Mouse (Mus musculus): Measurements from ENCODE around the gene Sept7. TPM values are rescaled to one million over a fixed set of nuclear protein-coding genes. Genes with fewer than 3 reads are reported as not detected.
"Not testable (repeated sequence)": the region's sequence is repeated elsewhere in the genome, so short reads cannot be mapped to it uniquely, and the experiment has no call there.

Sept7 gene
- polyA plus RNA-seq, 1 experiment = 8.8 TPM

GRCm38 (mm10) chr9:25219882-25220281, 32.4 kb upstream of the Sept7 start:
- Histone ChIP-seq H3K4me1 (ENCODE audit: control insufficient read depth, insufficient read depth, low read length) (no peaks in the 10 kb centered on the region), H3K27me3 (ENCODE audit: control insufficient read depth, insufficient read depth, low read length) (no peaks in the 10 kb centered on the region), H3K27ac (ENCODE audit: control insufficient read depth, insufficient read depth, low read depth, low read length) (no peak overlapping the region), H3K4me3 (ENCODE audit: control insufficient read depth, low read depth, low read length) (no peak overlapping the region), H3K36me3 (ENCODE audit: control insufficient read depth, insufficient read depth, low read length) (no peaks in the 10 kb centered on the region)
- no peak for TF ChIP-seq POLR2A (IDR thresholded peaks at IDR 0.05; ENCODE audit: control insufficient read depth, low read depth, low read length)
- no peak for TF ChIP-seq CTCF (IDR thresholded peaks at IDR 0.05; ENCODE audit: control insufficient read depth, insufficient read depth, insufficient replicate concordance, low read depth, low read length)

- H3K4me1 ChIP-seq (ENCODE audit: control insufficient read depth, insufficient read depth, low read length) = no peaks in the 10 kb centered on the region
- H3K27ac ChIP-seq (ENCODE audit: control insufficient read depth, insufficient read depth, low read depth, low read length) = no peak overlapping the region
- no peak overlapping the region for H3K4me3 ChIP-seq (ENCODE audit: control insufficient read depth, low read depth, low read length)
- H3K36me3 ChIP-seq (ENCODE audit: control insufficient read depth, insufficient read depth, low read length) = no peaks in the 10 kb centered on the region
- no peaks in the 10 kb centered on the region for H3K27me3 ChIP-seq (ENCODE audit: control insufficient read depth, insufficient read depth, low read length)
- TF ChIP-seq POLR2A (IDR thresholded peaks at IDR 0.05; ENCODE audit: control insufficient read depth, low read depth, low read length) = no peak
Observed at GRCm38 (mm10) chr9:25224959-25225358, 27.3 kb upstream of the Sept7 start.

GRCm38 (mm10) chr9:25229740-25230139, 22.5 kb upstream of the Sept7 start:
- TF ChIP-seq CTCF (IDR thresholded peaks at IDR 0.05; ENCODE audit: control insufficient read depth, insufficient read depth, insufficient replicate concordance, low read depth, low read length) = no peak
- TF ChIP-seq POLR2A (IDR thresholded peaks at IDR 0.05; ENCODE audit: control insufficient read depth, low read depth, low read length) = no peak
- H3K4me1 ChIP-seq (ENCODE audit: control insufficient read depth, insufficient read depth, low read length) = no peaks in the 10 kb centered on the region
- H3K36me3 ChIP-seq (ENCODE audit: control insufficient read depth, insufficient read depth, low read length) = no peaks in the 10 kb centered on the region
- H3K4me3 ChIP-seq (ENCODE audit: control insufficient read depth, low read depth, low read length) = no peak overlapping the region
- H3K27ac ChIP-seq (ENCODE audit: control insufficient read depth, insufficient read depth, low read depth, low read length) = no peak overlapping the region
- no peaks in the 10 kb centered on the region for H3K27me3 ChIP-seq (ENCODE audit: control insufficient read depth, insufficient read depth, low read length)

- H3K27ac ChIP-seq (ENCODE audit: control insufficient read depth, insufficient read depth, low read depth, low read length) = no peak overlapping the region
- H3K36me3 ChIP-seq (ENCODE audit: control insufficient read depth, insufficient read depth, low read length) = no peaks in the 10 kb centered on the region
- no peak overlapping the region for H3K4me3 ChIP-seq (ENCODE audit: control insufficient read depth, low read depth, low read length)
- no peaks in the 10 kb centered on the region for H3K4me1 ChIP-seq (ENCODE audit: control insufficient read depth, insufficient read depth, low read length)
- TF ChIP-seq CTCF (IDR thresholded peaks at IDR 0.05; ENCODE audit: control insufficient read depth, insufficient read depth, insufficient replicate concordance, low read depth, low read length) (no peak), POLR2A (IDR thresholded peaks at IDR 0.05; ENCODE audit: control insufficient read depth, low read depth, low read length) (no peak)
- H3K27me3 ChIP-seq (ENCODE audit: control insufficient read depth, insufficient read depth, low read length) = no peaks in the 10 kb centered on the region
Observed at GRCm38 (mm10) chr9:25230213-25231039, 21.8 kb upstream of the Sept7 start.

GRCm38 (mm10) chr9:25241065-25241464, 11.2 kb upstream of the Sept7 start:
- Histone ChIP-seq H3K4me3 (ENCODE audit: control insufficient read depth, low read depth, low read length) (no peak overlapping the region; the same call in 1 of the 2 replicates), H3K27me3 (ENCODE audit: control insufficient read depth, insufficient read depth, low read length) (no peaks in the 10 kb centered on the region), H3K36me3 (ENCODE audit: control insufficient read depth, insufficient read depth, low read length) (no peaks in the 10 kb centered on the region), H3K27ac (ENCODE audit: control insufficient read depth, insufficient read depth, low read depth, low read length) (no peak overlapping the region), H3K4me1 (ENCODE audit: control insufficient read depth, insufficient read depth, low read length) (no peaks in the 10 kb centered on the region)
- TF ChIP-seq POLR2A (IDR thresholded peaks at IDR 0.05; ENCODE audit: control insufficient read depth, low read depth, low read length) = no peak
- TF ChIP-seq CTCF (IDR thresholded peaks at IDR 0.05; ENCODE audit: control insufficient read depth, insufficient read depth, insufficient replicate concordance, low read depth, low read length) = no peak

- not testable (repeated sequence) for H3K4me3 ChIP-seq (ENCODE audit: control insufficient read depth, low read depth, low read length); H3K27me3 ChIP-seq (ENCODE audit: control insufficient read depth, insufficient read depth, low read length)
Observed at GRCm38 (mm10) chr9:25241783-25242182, 10.5 kb upstream of the Sept7 start.

GRCm38 (mm10) chr9:25242266-25242665, 10.0 kb upstream of the Sept7 start:
- Histone ChIP-seq H3K36me3 (ENCODE audit: control insufficient read depth, insufficient read depth, low read length) (no peaks in the 10 kb centered on the region), H3K4me3 (ENCODE audit: control insufficient read depth, low read depth, low read length) (no peak overlapping the region), H3K27ac (ENCODE audit: control insufficient read depth, insufficient read depth, low read depth, low read length) (no peak overlapping the region), H3K27me3 (ENCODE audit: control insufficient read depth, insufficient read depth, low read length) (no peaks in the 10 kb centered on the region), H3K4me1 (ENCODE audit: control insufficient read depth, insufficient read depth, low read length) (no peaks in the 10 kb centered on the region)
- TF ChIP-seq POLR2A (IDR thresholded peaks at IDR 0.05; ENCODE audit: control insufficient read depth, low read depth, low read length) (no peak), CTCF (IDR thresholded peaks at IDR 0.05; ENCODE audit: control insufficient read depth, insufficient read depth, insufficient replicate concordance, low read depth, low read length) (no peak)

More at GRCm38 (mm10) chr9:25241783-25242182, 10.5 kb upstream of the Sept7 start:
- not testable (repeated sequence) for H3K4me1 ChIP-seq (ENCODE audit: control insufficient read depth, insufficient read depth, low read length); H3K36me3 ChIP-seq (ENCODE audit: control insufficient read depth, insufficient read depth, low read length); H3K27ac ChIP-seq (ENCODE audit: control insufficient read depth, insufficient read depth, low read depth, low read length)

Measured in testis, adult 2 months (tissue).